Mouse (Mus musculus) stomach, embryonic 16.5 days (tissue): ENCODE measurements around the gene Ascc1. TPM values are rescaled to one million over a fixed set of nuclear protein-coding genes. Genes with fewer than 3 reads are reported as not detected.

Experiments used
- ATAC-seq: fragments of 200-750 bp; cut with Nextera tagmentation; 2 replicates; pipeline ENCODE4 v1.8.0; 2017; ENCODE audit warnings: moderate number of reproducible peaks, moderate TSS enrichment; ENCODE audit not compliant: insufficient read depth, low FRiP score
- H3K27ac ChIP-seq: fragments of 300-500 bp; sonication (generic); 2 replicates; pipeline ENCODE4 v1.5.1; 2014; ENCODE audit warnings: low read length
- H3K27me3 ChIP-seq: fragments of 300-500 bp; sonication (generic); 2 replicates; pipeline ENCODE4 v1.6.1; 2014; ENCODE audit warnings: low read length, control low read depth, mixed read lengths; ENCODE audit not compliant: control insufficient read depth, insufficient read depth
- H3K36me3 ChIP-seq: fragments of 300-500 bp; sonication (generic); 2 replicates; pipeline ENCODE4 v1.6.1; 2014; ENCODE audit warnings: low read length; ENCODE audit not compliant: control insufficient read depth, insufficient read depth
- H3K4me1 ChIP-seq: fragments of 300-500 bp; sonication (generic); 2 replicates; pipeline ENCODE4 v1.6.1; 2014; ENCODE audit warnings: low read length, control low read depth, mixed read lengths; ENCODE audit not compliant: control insufficient read depth, insufficient read depth
- H3K4me2 ChIP-seq: fragments of 300-500 bp; sonication (generic); 2 replicates; pipeline ENCODE4 v1.6.1; 2014; ENCODE audit warnings: low read depth, low read length, mixed read lengths
- H3K4me3 ChIP-seq: fragments of 300-500 bp; sonication (generic); replicated peaks from 2 replicates; pipeline ENCODE4 v1.5.1; 2014; ENCODE audit warnings: mild to moderate bottlenecking, low read length
- H3K9ac ChIP-seq: fragments of 300-500 bp; sonication (generic); 2 replicates; pipeline ENCODE4 v1.6.1; 2014; ENCODE audit warnings: low read length
- H3K9me3 ChIP-seq: fragments of 300-500 bp; sonication (generic); replicated peaks from 2 replicates; pipeline ENCODE4 v1.6.1; 2016; ENCODE audit warnings: low read length, control low read depth; ENCODE audit not compliant: control insufficient read depth
- WGBS: fragments of 180-500 bp; shearing (Covaris S2); extraction: QIAGEN DNeasy Blood & Tissue Kit; methylation state at CpG from one replicate; pipeline ENCODE4 v1.1.7; 2014; 5-methylcytosine and 5-hydroxymethylcytosine counted together
- polyA plus RNA-seq: library from polyadenylated mRNA; unstranded; fragments of >200 nt; fragmentation: Nextera tagmentation; extraction: Ambion mirVana; gene quantifications from 2 replicates; pipeline ENCODE4 v1.2.1, GENCODE M21; 2015

Ascc1 gene
- polyA plus RNA-seq, result 45.2 and 46.2 TPM in 2 replicates

DNA sequence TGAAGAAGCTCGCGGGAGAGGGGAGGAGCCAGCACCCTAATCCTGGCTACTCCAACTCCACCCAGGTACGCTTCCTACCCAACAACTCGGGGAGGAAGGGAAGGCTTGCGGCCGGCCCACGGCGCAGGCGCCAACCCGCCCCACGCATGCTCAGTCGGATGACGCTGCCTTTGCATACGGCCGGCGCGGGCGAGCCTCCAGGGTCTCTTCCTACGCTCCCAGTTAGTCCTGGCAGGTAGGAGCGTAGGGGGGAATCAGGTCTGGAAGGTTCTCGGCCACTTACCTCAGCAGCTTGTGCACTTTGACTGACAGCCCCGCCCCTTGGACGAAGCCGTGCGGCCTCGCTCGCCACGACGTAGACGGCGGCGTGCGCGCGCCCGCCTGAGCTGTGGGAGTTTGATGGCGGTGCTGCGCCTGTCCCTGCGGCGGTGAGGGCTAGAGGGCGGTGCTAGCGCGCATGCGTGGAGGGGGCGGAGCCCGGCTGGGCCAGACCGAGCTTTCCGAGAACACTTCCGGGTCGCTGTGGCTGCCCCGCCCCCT lies at the start of gene Ascc1, which contains the start of gene Anapc16:
Ascc1 (plus strand) TSS at position 133 of the 540 bp plus-strand sequence.
Anapc16 (minus strand) TSS at position 463 of the 540 bp plus-strand sequence.
- no peaks in the 10 kb centered on the region for H3K36me3 ChIP-seq
- H3K27me3 ChIP-seq, result no peaks in the 10 kb centered on the region
- H3K4me1 ChIP-seq, result peaks cover 10% of the 10 kb centered on the region
- ATAC-seq, result peak; percentile 99
- H3K9me3 ChIP-seq, result no peaks in the 10 kb centered on the region
- H3K27ac ChIP-seq, result peak within 1 kb of the TSS; percentile 98
- peak within 1 kb of the TSS; percentile 92 for H3K4me2 ChIP-seq
- peak within 1 kb of the TSS; percentile 85 for H3K9ac ChIP-seq
- H3K4me3 ChIP-seq, result peak within 1 kb of the TSS; percentile 74
- WGBS, result under 1% methylated on average over 51 of the region's 51 CpGs

DNA sequence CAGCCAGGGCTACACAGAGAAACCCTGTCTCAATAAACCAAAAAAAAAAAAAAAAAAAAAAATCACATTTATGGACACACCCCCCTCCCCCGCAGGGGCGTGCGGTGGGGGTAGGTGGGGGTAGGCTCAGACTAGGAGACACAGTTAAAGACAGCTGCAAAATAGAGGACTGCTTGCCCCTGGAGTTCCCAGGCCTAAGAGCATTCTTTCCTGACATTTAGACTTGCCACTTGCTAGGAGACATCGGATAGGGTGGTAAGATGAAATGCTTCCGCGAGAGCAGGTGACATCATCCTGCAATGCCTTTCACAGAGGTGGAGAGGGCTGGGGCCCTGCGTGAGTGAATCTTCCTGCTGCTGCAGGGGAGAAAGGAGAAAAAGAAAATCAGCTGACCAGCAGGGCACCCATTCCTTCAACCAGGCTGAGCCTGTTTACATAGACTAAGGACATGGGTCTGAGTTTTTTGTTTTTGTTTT lies 49.0 kb upstream of the Ascc1 start:
- no peak overlapping the region for H3K27ac ChIP-seq
- WGBS, result 25% methylated on average over 7 of the region's 7 CpGs
- no peak overlapping the region for H3K4me2 ChIP-seq
- H3K9me3 ChIP-seq, result no peaks in the 10 kb centered on the region
- peaks cover 43% of the 10 kb centered on the region for H3K4me1 ChIP-seq
- no peaks in the 10 kb centered on the region for H3K36me3 ChIP-seq
- no peaks in the 10 kb centered on the region for H3K27me3 ChIP-seq
- H3K4me3 ChIP-seq, result no peak overlapping the region
- no peak for ATAC-seq
- no peak overlapping the region for H3K9ac ChIP-seq

DNA sequence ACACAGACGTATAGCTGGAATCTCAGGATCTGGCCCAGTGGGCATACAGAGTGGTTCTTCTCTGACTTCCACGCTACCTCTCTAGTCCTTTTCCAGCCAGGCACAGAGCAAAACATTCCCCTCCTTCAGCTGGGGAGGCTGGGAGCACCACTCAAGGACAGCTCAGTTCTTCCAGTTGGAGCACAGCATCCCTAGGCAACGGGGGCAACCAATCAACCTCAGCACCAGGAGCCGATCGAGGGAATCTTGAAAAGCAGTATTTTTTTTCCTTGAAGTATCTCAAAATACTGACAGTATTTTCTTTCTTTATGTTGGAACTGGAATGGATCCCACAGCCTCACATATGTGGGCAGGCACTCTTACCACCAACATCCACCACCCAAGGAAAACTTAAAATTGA lies 45.9 kb upstream of the Ascc1 start:
- no peaks in the 10 kb centered on the region for H3K27me3 ChIP-seq
- no peaks in the 10 kb centered on the region for H3K36me3 ChIP-seq
- no peaks in the 10 kb centered on the region for H3K9me3 ChIP-seq
- peaks cover 25% of the 10 kb centered on the region for H3K4me1 ChIP-seq
- H3K9ac ChIP-seq, result no peak overlapping the region
- no peak overlapping the region for H3K4me3 ChIP-seq
- WGBS, result 66% methylated on average over 5 of the region's 5 CpGs
- H3K4me2 ChIP-seq, result no peak overlapping the region
- H3K27ac ChIP-seq, result no peak overlapping the region
- no peak for ATAC-seq

DNA sequence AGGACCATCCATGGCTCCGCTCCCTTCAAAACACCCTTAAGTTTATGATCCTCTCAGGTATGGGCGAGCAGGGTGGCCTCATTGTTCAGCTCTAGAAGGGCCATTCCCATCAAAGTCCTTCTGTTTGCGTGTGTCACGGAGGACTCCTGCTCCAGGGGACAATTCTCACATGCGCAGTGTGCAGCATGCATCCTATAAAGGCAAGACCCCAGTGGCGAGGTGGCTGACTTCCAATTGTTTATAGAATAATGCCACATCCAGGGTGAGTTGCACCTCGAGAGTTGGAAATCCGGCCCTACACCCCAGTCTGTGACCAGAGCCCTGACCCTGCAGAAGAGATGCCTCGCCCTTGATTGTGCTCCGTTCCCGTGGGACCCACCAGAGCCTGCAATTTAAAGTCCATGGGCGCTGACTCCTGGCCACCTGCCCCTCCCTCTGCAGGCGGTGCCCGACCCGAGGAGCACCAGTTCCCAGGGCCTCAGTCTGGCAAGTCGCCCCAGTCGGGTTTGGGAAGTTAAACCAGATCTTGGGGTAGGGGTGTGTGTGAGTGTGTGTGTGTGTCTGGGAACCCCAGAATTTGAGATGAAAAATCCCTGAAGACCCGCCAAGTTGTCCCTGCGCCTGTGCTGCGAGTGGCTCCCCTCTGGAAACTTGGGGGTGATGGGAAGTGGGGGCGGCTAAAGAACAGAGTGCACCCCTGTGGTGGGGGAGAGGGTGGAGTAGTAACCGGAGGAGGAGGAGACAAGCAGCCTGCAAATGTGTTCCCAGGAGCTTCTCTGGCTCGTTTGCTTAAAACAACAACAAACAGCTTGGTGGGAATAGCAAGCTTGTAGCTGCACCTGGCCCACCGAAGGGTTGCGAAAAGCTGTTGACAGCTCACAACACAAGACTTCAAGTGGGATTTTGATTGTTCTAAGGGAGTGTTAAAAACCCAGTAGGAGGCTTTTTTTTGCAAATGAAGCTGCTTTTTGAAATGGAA lies 45.1 kb upstream of the Ascc1 start:
- H3K4me3 ChIP-seq, result no peak overlapping the region
- peak overlapping the region; percentile 1; the same call in 1 of the 2 replicates for H3K4me2 ChIP-seq
- 35% methylated on average over 25 of the region's 25 CpGs for WGBS
- peak overlapping the region; percentile 36; the same call in 1 of the 2 replicates for H3K9ac ChIP-seq
- no peaks in the 10 kb centered on the region for H3K36me3 ChIP-seq
- ATAC-seq, result no peak
- no peak overlapping the region for H3K27ac ChIP-seq
- no peaks in the 10 kb centered on the region for H3K9me3 ChIP-seq
- H3K4me1 ChIP-seq, result peaks cover 24% of the 10 kb centered on the region
- H3K27me3 ChIP-seq, result no peaks in the 10 kb centered on the region

GRCm38 (mm10) chr10:59958458-59958857 lies 44.1 kb upstream of the Ascc1 start:
- H3K27ac ChIP-seq, result no peak overlapping the region
- peaks cover 15% of the 10 kb centered on the region for H3K4me1 ChIP-seq
- no peaks in the 10 kb centered on the region for H3K36me3 ChIP-seq
- no peak overlapping the region for H3K4me2 ChIP-seq
- ATAC-seq, result no peak
- H3K27me3 ChIP-seq, result no peaks in the 10 kb centered on the region
- no peak overlapping the region for H3K4me3 ChIP-seq
- H3K9ac ChIP-seq, result peak overlapping the region; percentile 33; the same call in 1 of the 2 replicates
- WGBS, result 59% methylated on average over 5 of the region's 5 CpGs
- H3K9me3 ChIP-seq, result no peaks in the 10 kb centered on the region

- Histone ChIP-seq H3K27me3 (no peaks in the 10 kb centered on the region), H3K27ac (no peak overlapping the region), H3K4me3 (no peak overlapping the region), H3K9ac (no peak overlapping the region), H3K4me1 (peaks cover 23% of the 10 kb centered on the region), H3K36me3 (no peaks in the 10 kb centered on the region), H3K9me3 (no peaks in the 10 kb centered on the region), H3K4me2 (no peak overlapping the region)
- no peak for ATAC-seq
- WGBS, result 78% methylated on average over 12 of the region's 12 CpGs
Observed at GRCm38 (mm10) chr10:59959517-59959916, 43.1 kb upstream of the Ascc1 start.

GRCm38 (mm10) chr10:59963609-59964008 lies 39.0 kb upstream of the Ascc1 start:
- Histone ChIP-seq H3K9me3 (no peaks in the 10 kb centered on the region), H3K36me3 (no peaks in the 10 kb centered on the region), H3K27me3 (no peaks in the 10 kb centered on the region), H3K4me3 (no peak overlapping the region), H3K4me2 (no peak overlapping the region), H3K4me1 (peaks cover 24% of the 10 kb centered on the region), H3K9ac (no peak overlapping the region), H3K27ac (peak overlapping the region; percentile 83)
- ATAC-seq, result no peak
- 60% methylated on average over 2 of the region's 2 CpGs for WGBS

- Histone ChIP-seq H3K27me3 (no peaks in the 10 kb centered on the region), H3K9me3 (no peaks in the 10 kb centered on the region), H3K4me3 (0 out of 2 replicates have a peak overlapping the region, but pooled peaks have one; percentile 13), H3K36me3 (no peaks in the 10 kb centered on the region), H3K4me1 (peaks cover 24% of the 10 kb centered on the region), H3K4me2 (peak overlapping the region; percentile 48), H3K9ac (peak overlapping the region; percentile 64), H3K27ac (peak overlapping the region; percentile 83)
- 7% methylated on average over 20 of the region's 23 CpGs for WGBS
- peak; percentile 72 for ATAC-seq
Observed at GRCm38 (mm10) chr10:59964504-59965361, 37.9 kb upstream of the Ascc1 start.
